Mouse (Mus musculus) MEL (cell line): ENCODE measurements around the gene Tmem184a. TPM values are rescaled to one million over a fixed set of nuclear protein-coding genes. Genes with fewer than 3 reads are reported as not detected.

Source experiments
- DNase-seq: peaks from one replicate; pipeline ENCODE4 v3.0.0; 2011; ENCODE audit warnings: low read depth, low spot score
- H3K27ac ChIP-seq: 2 replicates; pipeline ENCODE4 v1.5.1; 2012; ENCODE audit warnings: low read depth, mild to moderate bottlenecking, control low read depth, low read length, moderate library complexity; ENCODE audit not compliant: control insufficient read depth
- H3K27me3 ChIP-seq, 2 experiments: fragments of 150-350 bp in 1 of 2; sonication (generic) in 1 of 2; 2 replicates each; pipeline ENCODE4 v1.6.1; 2012; ENCODE audit warnings: low read length in 2 of 2, mild to moderate bottlenecking in 2 of 2, improper control_type of control experiment in 1 of 2, moderate library complexity in 1 of 2; ENCODE audit not compliant: insufficient read depth in 2 of 2, control insufficient read depth in 1 of 2
- H3K36me3 ChIP-seq, 2 experiments: 2 replicates each; pipeline ENCODE4 v1.6.1; 2012 to 2014; ENCODE audit warnings: low read length in 2 of 2, improper control_type of control experiment in 1 of 2, inconsistent platforms in 1 of 2, mild to moderate bottlenecking in 1 of 2; ENCODE audit not compliant: insufficient read depth in 2 of 2, control insufficient read depth in 1 of 2
- H3K4me1 ChIP-seq, 2 experiments: fragments of 150-350 bp in 1 of 2; sonication (generic) in 1 of 2; 2 replicates each; pipeline ENCODE4 v1.6.1; 2012; ENCODE audit warnings: low read length in 2 of 2, improper control_type of control experiment in 1 of 2, mild to moderate bottlenecking in 1 of 2; ENCODE audit not compliant: insufficient read depth in 2 of 2, control insufficient read depth in 1 of 2
- H3K4me3 ChIP-seq, 2 experiments: fragments of 150-350 bp in 1 of 2; sonication (generic) in 1 of 2; 2 replicates each; pipeline ENCODE4 v1.5.1; 2012; ENCODE audit warnings: low read depth in 2 of 2, low read length in 2 of 2, mild to moderate bottlenecking in 2 of 2, moderate library complexity in 2 of 2, control low read depth in 1 of 2, improper control_type of control experiment in 1 of 2; ENCODE audit not compliant: control insufficient read depth in 1 of 2, insufficient read depth in 1 of 2
- H3K79me2 ChIP-seq: 2 replicates; pipeline ENCODE4 v1.6.1; 2012; ENCODE audit warnings: mild to moderate bottlenecking, low read length, moderate library complexity; ENCODE audit not compliant: control insufficient read depth, poor library complexity, insufficient read depth
- H3K9ac ChIP-seq: 2 replicates; pipeline ENCODE4 v1.6.1; 2012; ENCODE audit warnings: low read depth, mild to moderate bottlenecking, control low read depth, low read length, moderate library complexity; ENCODE audit not compliant: control insufficient read depth, poor library complexity, severe bottlenecking
- H3K9me3 ChIP-seq: fragments of 150-350 bp; sonication (generic); replicated peaks from 2 replicates; pipeline ENCODE4 v1.6.1; 2012; ENCODE audit warnings: mild to moderate bottlenecking, low read length, improper control_type of control experiment, moderate library complexity; ENCODE audit not compliant: insufficient read depth
- BHLHE40 ChIP-seq: IDR thresholded peaks from 2 replicates; pipeline ENCODE4 v1.6.1; 2012; ENCODE audit warnings: low read depth, mild to moderate bottlenecking, inconsistent platforms, low read length, improper control_type of control experiment, borderline replicate concordance
- CHD1 ChIP-seq: IDR thresholded peaks from 2 replicates; pipeline ENCODE4 v1.6.1; 2012; ENCODE audit warnings: low read depth, mild to moderate bottlenecking, inconsistent platforms, low read length, improper control_type of control experiment
- CHD2 ChIP-seq: IDR thresholded peaks from 2 replicates; pipeline ENCODE4 v1.6.1; 2011; ENCODE audit warnings: low read length, improper control_type of control experiment
- CTCF ChIP-seq, 3 experiments: IDR thresholded peaks in 2 of 3; conservative IDR thresholded peaks in 1 of 3; 2 replicates each; pipeline ENCODE4 v1.5.1; 2011 to 2012; ENCODE audit warnings: low read length in 3 of 3, low read depth in 2 of 3, mild to moderate bottlenecking in 2 of 3, improper control_type of control experiment in 1 of 3, inconsistent platforms in 1 of 3, mixed read lengths in 1 of 3, moderate library complexity in 1 of 3; ENCODE audit not compliant: control insufficient read depth in 1 of 3, insufficient read depth in 1 of 3, poor library complexity in 1 of 3, severe bottlenecking in 1 of 3
- ELF1 ChIP-seq: IDR thresholded peaks from 2 replicates; pipeline ENCODE4 v1.6.1; 2014; ENCODE audit warnings: low read depth, mild to moderate bottlenecking, inconsistent platforms, low read length, improper control_type of control experiment, moderate library complexity
- EP300 ChIP-seq, 2 experiments: IDR thresholded peaks; 2 replicates each; pipeline ENCODE4 v1.6.1; 2011; ENCODE audit warnings: improper control_type of control experiment in 2 of 2, low read length in 2 of 2, low read depth in 1 of 2, mild to moderate bottlenecking in 1 of 2
- ETS1 ChIP-seq: IDR thresholded peaks from 2 replicates; pipeline ENCODE4 v1.6.1; 2012; ENCODE audit warnings: low read depth, mild to moderate bottlenecking, inconsistent platforms, low read length, improper control_type of control experiment, moderate library complexity
- GABPA ChIP-seq: IDR thresholded peaks from 2 replicates; pipeline ENCODE4 v1.6.1; 2012; ENCODE audit warnings: low read depth, mild to moderate bottlenecking, inconsistent platforms, low read length, improper control_type of control experiment, moderate library complexity
- HCFC1 ChIP-seq: IDR thresholded peaks from 2 replicates; pipeline ENCODE4 v1.6.1; 2012; ENCODE audit warnings: low read depth, mild to moderate bottlenecking, inconsistent platforms, low read length, improper control_type of control experiment, moderate library complexity
- JUND ChIP-seq: IDR thresholded peaks from 2 replicates; pipeline ENCODE4 v1.6.1; 2011; ENCODE audit warnings: low read depth, mild to moderate bottlenecking, improper control_type of control experiment, low read length
- KAT2A ChIP-seq: conservative IDR thresholded peaks from 2 replicates; pipeline ENCODE4 v1.6.1; 2012; ENCODE audit warnings: low read depth, low read length, improper control_type of control experiment, inconsistent platforms
- MAFK ChIP-seq: IDR thresholded peaks from 2 replicates; pipeline ENCODE4 v1.6.1; 2011; ENCODE audit warnings: low read depth, mild to moderate bottlenecking, low read length, improper control_type of control experiment, borderline replicate concordance
- MAX ChIP-seq: IDR thresholded peaks from 2 replicates; pipeline ENCODE4 v1.6.1; 2011; ENCODE audit warnings: low read length, improper control_type of control experiment
- MAZ ChIP-seq: IDR thresholded peaks from 2 replicates; pipeline ENCODE4 v1.6.1; 2012; ENCODE audit warnings: low read depth, mild to moderate bottlenecking, inconsistent platforms, low read length, improper control_type of control experiment
- MEF2A ChIP-seq: IDR thresholded peaks from 2 replicates; pipeline ENCODE4 v1.6.1; 2014; ENCODE audit warnings: low read depth, mild to moderate bottlenecking, inconsistent platforms, low read length, improper control_type of control experiment; ENCODE audit not compliant: poor library complexity, insufficient replicate concordance, severe bottlenecking; ENCODE audit errors: extremely low read depth
- MXI1 ChIP-seq: IDR thresholded peaks from 2 replicates; pipeline ENCODE4 v1.6.1; 2011; ENCODE audit warnings: mild to moderate bottlenecking, low read depth, low read length, improper control_type of control experiment
- MYB ChIP-seq: IDR thresholded peaks from 2 replicates; pipeline ENCODE4 v1.6.1; 2011; ENCODE audit warnings: mild to moderate bottlenecking, low read depth, low read length, improper control_type of control experiment
- MYC ChIP-seq: IDR thresholded peaks from 2 replicates; pipeline ENCODE4 v1.6.1; 2011; ENCODE audit warnings: low read depth, mild to moderate bottlenecking, low read length, improper control_type of control experiment, moderate library complexity
- NRF1 ChIP-seq: IDR thresholded peaks from 2 replicates; pipeline ENCODE4 v1.6.1; 2014; ENCODE audit warnings: low read depth, mild to moderate bottlenecking, inconsistent platforms, low read length, improper control_type of control experiment, moderate library complexity; ENCODE audit not compliant: poor library complexity, insufficient read depth, severe bottlenecking
- POLR2A ChIP-seq, 2 experiments: IDR thresholded peaks; 2 replicates each; pipeline ENCODE4 v1.6.1; 2011 to 2012; ENCODE audit warnings: low read length in 2 of 2, mild to moderate bottlenecking in 2 of 2, control low read depth in 1 of 2, improper control_type of control experiment in 1 of 2, low read depth in 1 of 2, moderate library complexity in 1 of 2; ENCODE audit not compliant: control insufficient read depth in 1 of 2, insufficient read depth in 1 of 2, poor library complexity in 1 of 2
- SIN3A ChIP-seq: IDR thresholded peaks from 2 replicates; pipeline ENCODE4 v1.6.1; 2012; ENCODE audit warnings: low read length, improper control_type of control experiment, inconsistent platforms
- SMC3 ChIP-seq: IDR thresholded peaks from 2 replicates; pipeline ENCODE4 v1.6.1; 2011; ENCODE audit warnings: low read depth, low read length, improper control_type of control experiment
- TAL1 ChIP-seq: IDR thresholded peaks from 2 replicates; pipeline ENCODE4 v1.6.1; 2012; ENCODE audit warnings: mild to moderate bottlenecking, inconsistent platforms, low read length, moderate library complexity, mixed read lengths
- TCF12 ChIP-seq: IDR thresholded peaks from 2 replicates; pipeline ENCODE4 v1.6.1; 2014; ENCODE audit warnings: low read depth, mild to moderate bottlenecking, inconsistent platforms, low read length, improper control_type of control experiment, moderate library complexity
- UBTF ChIP-seq: IDR thresholded peaks from 2 replicates; pipeline ENCODE4 v1.6.1; 2012; ENCODE audit warnings: low read depth, mild to moderate bottlenecking, inconsistent platforms, low read length, improper control_type of control experiment, moderate library complexity, borderline replicate concordance; ENCODE audit not compliant: insufficient read depth
- USF1 ChIP-seq: IDR thresholded peaks from 2 replicates; pipeline ENCODE4 v1.6.1; 2014; ENCODE audit warnings: low read depth, mild to moderate bottlenecking, inconsistent platforms, low read length, improper control_type of control experiment, moderate library complexity
- ZC3H11A ChIP-seq: IDR thresholded peaks from 2 replicates; pipeline ENCODE4 v1.6.1; 2012; ENCODE audit warnings: low read depth, mild to moderate bottlenecking, inconsistent platforms, low read length, improper control_type of control experiment
- ZKSCAN1 ChIP-seq: IDR thresholded peaks from 2 replicates; pipeline ENCODE4 v1.6.1; 2012; ENCODE audit warnings: low read depth, mild to moderate bottlenecking, inconsistent platforms, low read length, improper control_type of control experiment, moderate library complexity
- polyA plus RNA-seq, 2 experiments: library from polyadenylated mRNA; stranded (reverse) in 1 of 2; unstranded in 1 of 2; fragments of >175 nt in 1 of 2; fragments of >200 nt in 1 of 2; gene quantifications; 2 replicates each; pipeline versions ENCODE4 v1.2.1 to v1.2.4; 2012; ENCODE audit warnings: low replicate concordance in 2 of 2, low read depth in 1 of 2; ENCODE audit not compliant: insufficient read length in 2 of 2, insufficient read depth in 1 of 2, missing spikeins in 1 of 2
- total RNA-seq: library from RNA; depleted of rRNA; stranded (reverse); fragments of 300-350 nt; gene quantifications from 2 replicates; pipeline ENCODE4 v1.2.3, GENCODE M21; 2012

The Tmem184a gene
- total and polyA plus RNA-seq, 3 experiments, result 0.10 to 0.27 TPM; not detected in 1

- TF ChIP-seq SMC3 (no peak), MAFK (no peak), CHD1 (0 out of 2 replicates have a peak, but pooled peaks have one; percentile 16), CHD2 (no peak)
- Histone ChIP-seq H3K27ac (peak overlapping the region; percentile 91), H3K4me1 (peaks cover 7 to 24% of the 10 kb centered on the region in 2 experiments), H3K9me3 (no peaks in the 10 kb centered on the region), H3K27me3 (no peaks in the 10 kb centered on the region), H3K79me2 (peaks cover 68% of the 10 kb centered on the region), H3K4me3 (peak overlapping the region; percentile 23 to 78), H3K9ac (peak overlapping the region; percentile 6), H3K36me3 (peaks cover 0 to 12% of the 10 kb centered on the region in 2 experiments; a peak in 3 of 4 replicates)
- no peak for DNase-seq
These were observed 25.6 kb downstream of the Tmem184a start for GRCm38 (mm10) chr5:139794137-139794536.

- DNase-seq, result peak; percentile 84
- peaks cover 68% of the 10 kb centered on the region for H3K79me2 ChIP-seq
- peak overlapping the region; percentile 97 for H3K9ac ChIP-seq
- H3K36me3 ChIP-seq, result peaks cover 0 to 12% of the 10 kb centered on the region in 2 experiments; a peak in 3 of 4 replicates
- peaks cover 7 to 24% of the 10 kb centered on the region in 2 experiments for H3K4me1 ChIP-seq
- TF ChIP-seq MXI1, result peak; percentile 88
- TF ChIP-seq SIN3A, result peak; percentile 88
- no peak for TF ChIP-seq ZKSCAN1
- TF ChIP-seq ELF1, result 0 out of 2 replicates have a peak, but pooled peaks have one; percentile 7
- TF ChIP-seq BHLHE40, result peak; percentile 40; the same call in 1 of the 2 replicates
- TF ChIP-seq GABPA, result no peak
- TF ChIP-seq HCFC1, result peak; percentile 45; the same call in 1 of the 2 replicates
- no peak for TF ChIP-seq ZC3H11A
- TF ChIP-seq MAZ, result peak; percentile 16; the same call in 1 of the 2 replicates
- no peak for TF ChIP-seq MYB
- TF ChIP-seq MAX, result peak; percentile 62
- peak; percentile 25; the same call in 1 of the 2 replicates for TF ChIP-seq TAL1
- peak; percentile 3 to 55; a peak in 3 of 4 replicates for TF ChIP-seq EP300 (IDR thresholded peaks at IDR 0.05; ENCODE audit: low read depth in 1 of 2, low read length in 2 of 2)
- TF ChIP-seq CHD1, result 0 out of 2 replicates have a peak, but pooled peaks have one; percentile 46
- no peak for TF ChIP-seq MEF2A
- peak; percentile 59; the same call in 1 of the 2 replicates for TF ChIP-seq MYC
- 0 out of 2 replicates have a peak, but pooled peaks have one; percentile 4 for TF ChIP-seq USF1
- no peak for TF ChIP-seq CTCF (IDR thresholded peaks at IDR 0.05 in 2 of 3, conservative IDR thresholded peaks at IDR 0.05 in 1 of 3; ENCODE audit: control insufficient read depth in 1 of 3, insufficient read depth in 1 of 3, low read depth in 2 of 3, low read length in 3 of 3, poor library complexity in 1 of 3, severe bottlenecking in 1 of 3)
- no peak for TF ChIP-seq NRF1
- no peak for TF ChIP-seq SMC3
- 0 out of 4 replicates have a peak, but pooled peaks of 1 of the 2 experiments have one; percentile 25 for TF ChIP-seq POLR2A (IDR thresholded peaks at IDR 0.05; ENCODE audit: control insufficient read depth in 1 of 2, insufficient read depth in 1 of 2, low read depth in 1 of 2, low read length in 2 of 2, poor library complexity in 1 of 2)
- 0 out of 2 replicates have a peak, but pooled peaks have one; percentile 31 for TF ChIP-seq TCF12
- peak; percentile 58 for TF ChIP-seq ETS1
- no peak for TF ChIP-seq KAT2A
- TF ChIP-seq MAFK, result no peak
- no peak for TF ChIP-seq UBTF
- no peak for TF ChIP-seq JUND
- H3K9me3 ChIP-seq, result no peaks in the 10 kb centered on the region
- H3K27ac ChIP-seq, result peak overlapping the region; percentile 91
- peak overlapping the region; percentile 78 to 94 for H3K4me3 ChIP-seq
- H3K27me3 ChIP-seq, result no peaks in the 10 kb centered on the region
These were observed 26.2 kb downstream of the Tmem184a start for GRCm38 (mm10) chr5:139793338-139794089.
